Mouse (Mus musculus): ENCODE results near the gene Ercc2.

The Ercc2 gene

DNA sequence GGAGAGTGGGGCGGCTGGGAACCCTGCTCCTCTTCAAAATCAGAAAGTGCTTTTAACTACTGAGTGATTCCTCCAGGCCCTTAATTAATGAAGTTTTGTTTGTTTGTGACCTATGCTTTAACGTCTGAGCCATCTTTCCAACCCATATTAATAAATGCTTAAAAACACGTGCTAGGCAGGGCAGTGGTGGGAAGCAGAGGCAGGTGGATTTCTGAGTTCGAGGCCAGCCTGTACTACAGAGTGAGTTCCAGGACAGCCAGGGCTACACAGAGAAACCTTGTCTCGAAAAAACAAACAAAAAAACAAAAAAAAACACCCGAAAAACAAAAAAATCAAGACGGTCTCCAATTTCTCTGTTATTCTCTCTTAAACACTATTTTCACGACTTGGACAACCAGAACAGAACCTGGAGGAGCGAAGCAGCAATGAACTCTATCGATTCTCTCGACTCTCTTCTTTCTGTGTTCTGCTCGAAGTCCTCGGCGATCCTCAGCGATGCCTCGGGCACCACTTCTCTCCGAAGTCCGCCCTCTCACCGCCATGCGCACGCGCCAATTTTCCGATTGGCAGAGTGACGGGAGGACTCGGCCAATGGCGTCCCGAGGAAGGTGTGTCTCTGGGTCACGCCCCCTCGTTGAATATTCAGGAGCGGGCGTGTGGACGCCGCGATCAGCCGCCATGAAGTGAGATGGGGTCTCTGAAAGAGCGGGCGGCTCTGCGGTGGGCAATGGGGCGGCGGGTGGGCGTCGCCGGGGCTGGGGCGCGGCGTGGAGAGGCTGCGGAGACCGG, at the start of gene Ercc2:
Gene Ercc2, plus strand, starts transcription at position 634 of the 789 bp plus-strand sequence.
- DNase-seq (ENCODE audit: low read depth), result peak; percentile 98

DNA sequence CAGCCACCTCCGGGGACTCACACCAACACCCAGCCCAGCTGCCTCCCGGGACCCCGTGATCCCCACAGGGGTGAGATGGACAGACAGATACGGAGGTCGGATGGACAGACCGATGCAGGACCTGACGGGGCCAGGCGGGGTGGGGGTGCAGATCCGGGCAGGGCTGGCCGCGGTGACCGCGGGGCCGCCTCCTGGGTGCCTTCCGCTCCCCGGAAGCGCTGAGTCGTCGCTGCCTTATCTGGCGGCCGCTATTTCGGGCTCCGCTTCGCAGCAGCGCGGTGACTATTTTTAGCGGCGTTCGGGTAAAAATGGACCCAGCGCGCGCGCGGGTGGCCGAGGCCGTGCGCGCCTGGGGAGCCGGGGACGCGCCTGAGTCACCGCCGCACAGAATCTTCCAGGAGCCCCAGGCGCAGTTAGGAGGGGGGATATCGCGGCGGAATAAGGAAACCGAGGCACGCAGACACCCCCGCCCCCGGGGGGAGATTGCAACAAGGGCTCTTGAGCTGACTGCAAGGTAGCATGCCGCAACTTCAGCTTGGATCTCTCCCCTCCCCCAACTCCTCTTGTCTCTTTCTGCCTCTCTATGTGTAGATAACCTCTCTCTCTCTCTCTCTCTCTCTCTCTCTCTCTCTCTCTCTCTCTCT, 49.0 kb upstream of the Ercc2 start:
- DNase-seq (ENCODE audit: low read depth), result no peak

DNA sequence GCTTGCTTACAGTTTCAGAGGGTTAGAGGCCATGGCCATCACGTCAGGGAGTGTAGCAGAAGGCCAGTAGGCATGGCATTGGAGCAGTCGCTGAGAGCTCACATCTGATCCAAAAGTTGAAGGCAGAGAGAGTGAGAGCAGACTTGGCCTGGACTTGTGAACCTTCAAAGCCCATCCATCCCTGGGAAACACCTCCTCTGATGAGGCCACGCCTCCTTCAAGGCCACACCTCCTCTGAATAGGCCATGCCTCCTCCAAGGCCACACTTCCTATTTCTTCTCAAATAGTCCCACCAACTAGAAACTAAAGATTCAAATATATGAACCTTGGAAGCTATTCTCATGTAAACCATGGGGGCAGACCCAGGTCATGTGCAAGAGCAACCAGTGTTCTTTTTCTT, 46.2 kb upstream of the Ercc2 start:
- no peak for DNase-seq (ENCODE audit: low read depth)

DNA sequence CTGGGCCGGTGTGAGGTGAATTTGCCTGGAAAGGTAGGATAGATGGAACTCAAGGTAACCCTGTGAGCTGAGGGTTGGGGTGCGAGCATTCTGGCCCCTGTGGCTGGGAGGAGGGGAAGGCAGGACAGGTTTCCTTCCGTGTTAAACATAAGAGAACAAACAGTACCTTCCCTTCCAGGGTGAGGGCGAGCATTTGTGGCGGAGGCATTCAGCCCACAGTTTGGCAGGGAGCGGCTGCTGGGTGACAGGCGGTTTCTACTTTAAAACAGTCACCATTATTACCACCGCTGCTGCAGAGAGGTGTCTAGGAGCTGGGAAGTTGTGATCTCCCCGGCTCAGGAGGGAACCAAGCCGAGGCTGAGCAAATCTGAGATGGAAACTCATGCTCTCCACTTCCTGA, 44.7 kb upstream of the Ercc2 start:
- DNase-seq (ENCODE audit: low read depth), result no peak

DNA sequence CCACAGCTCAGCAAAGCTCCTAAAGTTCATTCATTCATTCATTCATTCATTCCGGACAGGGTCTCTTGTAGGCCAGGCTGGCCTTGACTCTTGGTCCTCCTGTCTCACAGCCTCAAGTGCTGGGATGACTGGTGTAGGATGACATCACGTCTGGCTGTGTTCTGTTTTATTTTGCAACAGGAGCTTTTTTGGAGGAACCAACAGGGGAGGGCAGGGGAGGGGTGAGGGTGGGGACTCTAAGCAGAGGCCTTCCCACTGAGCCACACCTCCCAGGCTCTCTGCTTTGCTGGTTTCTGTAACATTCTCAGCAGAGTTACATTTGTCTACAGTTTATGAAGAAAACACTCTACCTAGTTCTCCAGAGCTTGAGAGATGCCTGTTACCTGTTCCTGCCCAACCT, 43.8 kb upstream of the Ercc2 start:
- no peak for DNase-seq (ENCODE audit: low read depth)

DNA sequence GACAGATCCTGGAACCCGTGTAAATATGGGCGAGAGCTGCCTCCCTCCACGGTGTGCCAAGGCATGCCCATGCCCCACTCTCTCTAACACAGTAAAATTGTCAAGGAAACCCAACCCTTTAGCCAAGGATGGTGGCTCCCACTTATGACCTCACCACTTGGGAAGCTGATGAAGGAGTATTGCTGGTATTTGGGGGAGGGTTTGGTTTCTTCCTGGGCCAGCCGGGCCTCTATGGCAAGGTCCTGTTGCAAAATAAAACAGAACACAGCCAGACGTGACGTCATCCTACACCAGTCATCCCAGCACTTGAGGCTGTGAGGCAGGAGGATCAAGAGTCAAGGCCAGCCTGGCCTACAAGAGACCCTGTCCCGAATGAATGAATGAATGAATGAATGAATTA, 43.2 kb upstream of the Ercc2 start:
- DNase-seq (ENCODE audit: low read depth), result peak; percentile 63

DNA sequence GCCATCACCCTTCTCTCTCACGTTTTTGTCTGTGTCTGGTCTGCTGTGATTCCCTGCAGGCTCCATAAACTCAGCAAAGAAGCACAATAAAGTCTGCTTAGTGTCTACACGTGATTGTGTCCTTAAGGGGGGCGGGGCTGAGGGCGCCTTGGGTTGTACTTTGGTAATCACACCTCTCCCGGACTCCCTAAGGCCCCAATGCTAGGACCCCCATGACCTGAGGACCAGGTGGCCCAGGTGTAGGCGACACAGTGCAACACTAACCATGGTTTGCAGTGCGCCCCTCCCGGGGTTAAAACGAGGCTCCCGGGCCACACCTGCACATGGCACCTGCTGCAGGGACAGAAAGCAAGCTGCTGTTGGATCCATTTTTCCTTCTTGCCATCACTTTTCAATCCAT, 40.6 kb upstream of the Ercc2 start:
- no peak for DNase-seq (ENCODE audit: low read depth)

DNA sequence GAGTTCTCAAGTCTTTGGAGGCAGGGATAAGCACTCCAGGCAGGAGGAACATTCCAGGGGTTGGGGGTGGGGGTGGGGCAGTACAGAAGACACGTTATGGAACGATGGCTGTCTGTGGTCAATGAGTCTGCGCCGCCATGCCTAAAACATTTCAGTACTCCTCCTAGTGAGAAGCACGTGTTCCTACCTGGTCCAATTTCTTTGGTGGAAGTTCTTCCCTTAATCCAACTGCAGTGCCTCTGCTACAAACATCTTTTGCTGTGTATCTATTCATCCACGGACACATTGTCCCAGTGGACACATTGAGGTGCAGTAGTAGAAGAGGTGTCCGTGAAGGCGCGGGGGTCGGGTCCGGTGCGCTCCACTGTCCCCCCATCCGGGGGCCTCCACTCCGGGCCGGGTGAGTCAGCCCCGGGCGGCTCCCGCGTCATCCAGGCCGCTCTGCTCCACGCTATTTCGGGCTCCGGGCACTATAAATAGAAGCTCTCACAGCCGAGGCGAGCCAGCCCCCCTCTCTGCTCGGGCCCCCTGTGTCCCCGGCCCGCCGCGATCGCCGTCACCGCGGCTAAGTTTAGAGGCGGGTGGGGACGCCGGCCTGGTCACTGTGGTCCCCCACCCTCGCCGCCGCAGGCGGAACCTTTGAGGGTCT, 39.9 kb upstream of the Ercc2 start:
- DNase-seq (ENCODE audit: low read depth), result no peak

DNA sequence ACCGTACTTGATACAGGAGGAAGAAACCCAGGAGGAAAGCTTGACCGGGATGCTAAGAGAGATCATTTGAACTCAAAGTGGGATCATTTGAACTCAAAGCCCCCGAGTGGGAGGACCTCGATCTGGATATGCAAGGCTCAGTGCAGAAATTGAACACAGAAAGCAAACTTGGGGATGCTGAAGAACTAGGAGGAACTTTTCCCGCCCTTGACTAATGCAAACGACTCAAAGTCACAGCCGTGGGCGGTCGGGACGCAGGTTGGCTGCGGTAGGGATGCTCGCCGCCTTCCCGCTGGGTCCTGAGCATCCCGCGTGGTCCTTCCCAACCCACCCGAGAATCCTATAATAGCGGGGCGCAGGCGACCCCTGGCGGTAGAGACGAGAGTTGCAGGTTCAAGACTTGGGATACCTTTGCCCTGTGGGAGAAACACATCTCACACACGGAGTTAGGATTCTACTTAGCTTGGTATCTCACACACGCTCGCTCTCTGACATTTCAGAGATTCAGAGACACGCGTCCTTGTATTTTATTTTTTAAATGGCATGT, 39.3 kb upstream of the Ercc2 start:
- DNase-seq (ENCODE audit: low read depth), result no peak

DNA sequence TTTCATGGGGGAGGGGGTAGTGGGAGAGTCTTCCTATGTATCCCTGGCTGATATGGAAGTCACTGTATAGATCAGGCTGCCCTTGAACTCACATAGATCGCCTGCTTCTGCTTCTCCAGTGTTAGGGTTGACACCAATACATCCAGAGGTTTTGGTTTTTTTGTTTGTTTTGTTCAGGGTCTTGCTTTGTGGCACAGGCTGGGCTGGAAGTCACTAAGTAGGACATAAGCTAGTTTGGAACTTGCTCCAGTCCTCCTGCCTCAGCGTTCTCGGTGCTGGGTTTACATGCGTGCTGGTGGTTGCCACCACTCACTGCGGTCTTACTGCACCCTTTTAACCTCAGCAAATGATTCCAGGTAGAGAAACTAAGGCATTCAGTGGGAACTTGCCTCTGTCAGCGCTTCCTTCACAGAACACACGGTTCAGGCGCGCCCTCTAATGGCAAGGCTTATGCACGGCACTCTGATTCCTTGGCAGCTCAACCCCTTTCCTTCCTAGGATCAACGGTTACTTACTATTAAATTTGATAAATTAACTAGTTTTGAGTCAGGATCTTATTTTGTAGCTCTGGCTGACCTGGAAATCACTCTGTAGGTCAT, 38.5 kb upstream of the Ercc2 start:
- DNase-seq (ENCODE audit: low read depth), result no peak

DNA sequence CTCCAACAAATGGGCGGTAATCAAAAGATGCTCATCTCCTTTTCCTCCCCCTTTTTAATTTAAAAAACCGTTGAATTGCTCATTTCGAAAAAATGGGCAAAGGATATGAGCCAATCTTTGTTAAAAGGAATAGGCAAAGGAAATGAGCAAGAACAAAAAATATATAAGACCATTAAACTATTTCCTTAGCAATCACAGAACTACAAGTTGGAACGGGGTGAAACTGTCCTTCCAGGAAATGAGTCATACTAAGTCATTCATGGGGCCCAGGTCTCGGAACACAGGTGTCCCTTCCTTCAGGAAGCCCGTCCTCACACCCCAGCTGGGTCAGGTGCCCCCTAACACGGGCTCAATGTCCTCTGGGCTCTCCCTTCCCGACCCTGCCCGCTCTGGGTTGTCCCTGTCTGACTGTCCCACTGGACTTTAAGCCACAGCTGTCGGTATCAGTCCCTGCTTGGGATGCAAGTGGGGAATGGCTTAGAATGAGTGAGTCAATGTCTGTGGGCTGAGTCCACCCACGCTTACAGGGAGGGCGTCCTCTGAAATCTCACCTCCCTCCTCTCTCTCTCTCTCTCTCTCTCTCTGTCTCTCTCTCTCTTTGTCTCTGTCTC, 37.5 kb upstream of the Ercc2 start, which contains the start of gene Ercc1:
Gene Ercc1, plus strand, starts transcription at position 542 of the 611 bp plus-strand sequence.
- no peak for DNase-seq (ENCODE audit: low read depth)

DNA sequence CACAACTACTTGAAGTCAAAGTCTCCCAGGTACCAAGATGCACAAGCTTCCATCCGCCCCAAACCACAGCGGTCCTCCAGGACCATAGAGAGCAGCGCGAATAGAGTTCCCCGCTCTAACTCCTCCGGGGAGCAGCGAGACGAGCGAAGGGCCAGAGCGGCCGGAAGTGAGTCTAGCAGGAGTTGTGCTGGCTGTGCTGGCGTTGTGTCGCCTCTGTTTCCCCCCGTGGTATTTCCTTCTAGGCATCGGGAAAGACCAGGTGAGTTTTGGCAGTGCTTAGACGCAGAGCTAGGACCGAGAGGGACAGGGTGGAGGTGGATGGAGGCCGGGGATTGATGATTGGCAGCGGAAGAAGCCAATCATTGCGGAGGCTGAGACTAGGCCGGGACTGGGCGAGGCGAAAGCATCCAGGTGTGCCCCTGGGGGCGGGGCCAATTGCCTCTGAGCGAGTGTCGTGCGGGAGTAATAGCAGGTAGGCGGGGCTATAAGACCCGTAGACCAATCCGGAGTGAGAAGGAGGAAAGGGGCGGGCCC, 36.8 kb upstream of the Ercc2 start:
- DNase-seq (ENCODE audit: low read depth), result peak; percentile 87

DNA sequence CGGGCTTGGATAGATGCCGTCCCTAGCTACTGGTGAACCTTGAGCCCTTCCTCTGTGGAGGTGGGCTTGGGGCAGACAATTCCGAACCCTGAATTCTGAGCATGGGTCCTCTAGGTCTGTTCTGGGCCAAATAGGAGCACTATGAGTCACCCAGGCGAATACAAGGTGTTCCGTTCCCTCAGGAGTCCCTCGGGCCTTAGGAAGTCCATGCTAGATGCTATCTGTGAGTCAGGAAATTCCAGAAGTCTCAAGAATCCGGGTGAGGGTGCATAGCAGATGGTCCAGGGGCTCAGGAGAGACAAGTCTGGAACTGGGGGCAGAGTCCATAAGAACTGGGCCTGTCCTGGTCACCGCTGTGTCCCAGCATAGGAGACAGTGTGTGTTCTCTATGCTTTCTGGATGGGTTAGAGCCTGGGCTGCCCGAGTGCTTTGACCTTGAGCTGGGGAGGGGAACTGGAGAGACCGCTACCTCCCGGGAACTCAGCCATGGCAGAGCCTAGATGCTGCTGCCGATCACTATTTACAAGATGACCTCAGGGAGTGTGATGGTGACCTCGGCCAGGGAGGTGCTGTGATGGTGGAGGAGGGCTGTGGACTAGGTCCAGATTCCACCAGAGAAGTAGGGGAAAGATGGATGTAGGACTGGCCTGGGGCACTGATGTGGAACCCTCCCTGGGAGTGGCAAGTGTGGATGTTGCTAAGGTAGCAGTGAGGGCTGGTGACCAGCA, 32.5 kb upstream of the Ercc2 start:
- no peak for DNase-seq (ENCODE audit: low read depth)

DNA sequence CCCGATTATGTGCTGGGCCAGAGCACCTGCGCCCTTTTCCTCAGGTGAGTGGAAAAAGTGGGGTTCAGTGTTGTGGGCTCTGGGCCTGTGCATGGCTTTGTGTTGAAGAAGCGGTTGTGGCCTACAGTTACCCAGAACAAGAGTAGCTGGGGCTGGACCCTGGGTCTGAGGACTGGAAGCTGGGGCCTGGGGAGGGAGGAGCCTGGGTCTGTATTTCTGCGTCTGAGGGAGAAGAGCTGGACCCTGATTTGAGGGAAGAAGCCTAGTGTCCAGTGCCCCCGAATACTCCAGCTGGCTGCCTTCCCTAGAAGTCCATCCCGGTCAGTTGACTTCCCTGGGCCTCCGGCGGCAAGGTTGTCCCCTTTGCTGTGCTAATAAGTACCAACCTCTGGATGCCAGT, 31.6 kb upstream of the Ercc2 start:
- DNase-seq (ENCODE audit: low read depth), result no peak

DNA sequence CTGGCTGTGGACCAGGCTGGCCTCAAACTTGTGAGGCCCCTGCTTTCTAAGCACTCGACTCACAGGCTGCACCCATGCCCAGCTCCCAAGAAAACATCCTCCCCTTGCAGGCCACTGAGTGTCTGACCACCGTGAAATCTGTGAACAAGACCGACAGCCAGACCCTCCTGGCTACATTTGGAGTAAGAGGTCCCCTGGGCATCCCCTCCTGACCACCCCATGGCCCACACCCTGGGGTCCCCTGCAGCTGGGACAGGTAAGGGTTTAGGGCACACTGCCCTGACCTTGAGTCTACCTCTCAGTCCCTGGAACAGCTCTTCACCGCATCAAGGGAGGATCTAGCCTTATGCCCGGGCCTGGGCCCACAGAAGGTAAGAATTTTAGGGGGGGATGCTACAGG, 26.8 kb upstream of the Ercc2 start:
- DNase-seq (ENCODE audit: low read depth), result no peak

DNA sequence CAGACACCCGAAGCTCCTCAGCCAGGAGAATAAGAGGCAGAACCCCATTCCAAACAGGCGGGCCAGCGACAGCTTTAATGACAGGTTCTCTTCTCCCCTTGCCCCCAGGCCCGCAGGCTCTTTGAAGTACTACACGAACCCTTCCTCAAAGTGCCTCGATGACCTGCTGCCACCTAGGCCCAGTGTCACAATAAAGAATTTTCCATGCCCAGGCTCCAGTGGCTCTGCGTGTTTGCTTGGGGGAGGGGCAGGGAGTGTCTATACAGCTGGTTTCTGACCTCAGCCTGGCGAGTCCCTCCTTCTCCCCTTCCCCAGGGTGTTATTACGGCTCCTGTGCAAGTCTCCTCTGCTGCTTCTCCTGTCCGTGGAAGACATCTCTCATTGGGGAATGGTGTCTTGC, 25.5 kb upstream of the Ercc2 start:
- no peak for DNase-seq (ENCODE audit: low read depth)

DNA sequence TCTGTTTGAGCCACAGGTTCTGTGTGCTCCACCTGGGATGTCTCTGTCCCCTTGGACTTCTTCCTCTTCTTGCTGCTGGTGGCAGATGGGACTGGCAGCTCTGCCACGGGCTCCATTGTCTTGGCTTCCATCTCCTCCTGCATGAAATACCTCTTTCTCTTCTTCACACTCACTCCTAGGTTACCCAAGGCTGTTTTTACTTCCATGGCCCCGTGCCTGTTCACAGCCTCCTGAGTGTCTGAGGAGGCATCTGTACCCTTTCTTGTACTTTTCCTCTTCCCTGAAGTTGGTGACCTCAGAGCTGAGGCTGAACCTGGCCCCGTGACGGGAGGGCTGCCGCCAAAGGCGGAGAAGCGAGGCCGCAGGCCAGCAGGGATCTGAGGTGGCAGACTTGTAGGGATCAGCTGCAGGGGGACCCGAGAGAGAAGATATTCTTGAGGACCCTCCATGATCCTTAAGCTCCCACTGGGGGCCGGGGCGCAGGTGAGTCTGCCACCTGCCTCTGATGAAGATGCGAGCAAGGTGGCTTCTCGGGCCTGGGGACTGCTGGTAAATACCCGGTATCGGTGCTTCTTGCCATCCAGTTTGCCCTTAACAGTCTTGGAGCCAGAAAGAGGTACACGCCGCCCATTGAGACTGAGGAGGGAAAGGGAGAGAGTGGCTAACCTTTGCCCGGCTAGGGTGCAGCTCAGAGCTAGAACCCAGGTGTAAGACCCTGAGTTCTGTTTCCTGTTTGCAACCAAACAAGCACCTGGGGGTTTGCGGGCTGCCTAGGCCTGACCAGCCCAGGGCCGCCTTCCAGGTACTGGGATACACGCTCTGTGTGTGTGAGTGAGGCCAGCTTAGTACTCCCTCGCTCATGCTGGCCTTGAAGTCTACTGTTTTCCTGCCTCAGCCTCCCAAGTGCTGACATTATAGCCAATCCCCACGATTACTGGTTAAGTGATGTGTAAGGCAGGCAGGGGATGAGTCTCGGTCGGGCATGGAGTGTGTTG, 24.1 kb upstream of the Ercc2 start:
- DNase-seq (ENCODE audit: low read depth), result no peak

DNA sequence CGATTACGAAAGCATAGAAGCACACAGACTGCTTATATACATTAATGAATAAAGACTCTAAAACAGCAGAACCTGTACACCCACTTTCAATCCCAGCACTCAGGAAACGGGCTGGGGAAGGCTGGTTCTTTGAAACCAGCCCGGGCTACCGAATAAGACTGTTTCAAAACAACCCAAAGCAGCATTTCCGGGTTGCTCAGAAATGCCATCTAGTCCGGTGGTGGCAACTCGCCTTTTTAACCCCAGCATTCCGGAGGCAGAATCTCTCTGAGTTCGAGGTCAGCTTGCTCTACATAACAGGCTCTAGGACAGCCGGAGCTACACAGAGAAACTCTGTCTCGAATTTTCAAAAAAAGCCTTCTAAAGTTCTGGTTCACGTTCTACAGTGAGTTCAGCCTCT, 23.2 kb upstream of the Ercc2 start:
- DNase-seq (ENCODE audit: low read depth), result no peak

DNA sequence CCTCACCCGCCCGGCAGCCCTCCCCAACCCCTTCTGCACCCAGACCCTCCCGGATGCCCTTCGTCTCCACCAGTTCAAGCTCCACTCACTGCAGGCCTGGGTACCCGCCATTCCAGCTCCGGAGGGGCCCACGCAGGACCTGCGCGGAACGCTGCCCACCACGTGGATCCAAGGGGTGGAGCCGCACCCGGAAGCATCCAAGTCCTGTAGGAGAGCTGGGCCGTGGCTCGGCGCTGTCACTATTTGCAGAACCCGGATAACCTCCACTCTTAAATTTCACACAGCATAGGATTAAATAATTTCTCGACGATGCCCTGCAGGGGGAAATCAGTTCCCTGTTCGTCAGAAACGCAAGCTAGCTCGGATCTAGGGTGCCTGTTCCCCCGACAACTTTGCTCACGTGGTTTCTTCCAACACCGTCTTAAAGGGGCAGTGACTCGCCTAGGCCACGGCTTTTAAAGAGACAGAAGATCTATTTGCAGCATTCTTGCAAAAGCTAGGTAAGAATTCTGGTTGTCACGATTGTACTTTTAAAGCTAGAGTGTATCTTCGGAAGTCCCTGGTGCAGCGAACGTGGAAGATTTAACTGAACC, 22.4 kb upstream of the Ercc2 start, which contains the start of the genes Cd3eap and Ppp1r13l:
Gene Cd3eap, minus strand, starts transcription at position 185 of the 593 bp plus-strand sequence.
Gene Ppp1r13l, plus strand, starts transcription at position 451 of the 593 bp plus-strand sequence.
- DNase-seq (ENCODE audit: low read depth), result no peak

All from fibroblast of lung, adult 2 months (primary cell).